Mouse (Mus musculus) lung, postnatal 10 days (tissue): ENCODE results near the gene Slc35c2.
A peak's percentile ranks its signal among the peaks of the same experiment; 100 is the strongest.

Experiments used
- DNase-seq: peaks from one replicate; pipeline ENCODE4 v3.0.0; 2021

The Slc35c2 gene

DNA sequence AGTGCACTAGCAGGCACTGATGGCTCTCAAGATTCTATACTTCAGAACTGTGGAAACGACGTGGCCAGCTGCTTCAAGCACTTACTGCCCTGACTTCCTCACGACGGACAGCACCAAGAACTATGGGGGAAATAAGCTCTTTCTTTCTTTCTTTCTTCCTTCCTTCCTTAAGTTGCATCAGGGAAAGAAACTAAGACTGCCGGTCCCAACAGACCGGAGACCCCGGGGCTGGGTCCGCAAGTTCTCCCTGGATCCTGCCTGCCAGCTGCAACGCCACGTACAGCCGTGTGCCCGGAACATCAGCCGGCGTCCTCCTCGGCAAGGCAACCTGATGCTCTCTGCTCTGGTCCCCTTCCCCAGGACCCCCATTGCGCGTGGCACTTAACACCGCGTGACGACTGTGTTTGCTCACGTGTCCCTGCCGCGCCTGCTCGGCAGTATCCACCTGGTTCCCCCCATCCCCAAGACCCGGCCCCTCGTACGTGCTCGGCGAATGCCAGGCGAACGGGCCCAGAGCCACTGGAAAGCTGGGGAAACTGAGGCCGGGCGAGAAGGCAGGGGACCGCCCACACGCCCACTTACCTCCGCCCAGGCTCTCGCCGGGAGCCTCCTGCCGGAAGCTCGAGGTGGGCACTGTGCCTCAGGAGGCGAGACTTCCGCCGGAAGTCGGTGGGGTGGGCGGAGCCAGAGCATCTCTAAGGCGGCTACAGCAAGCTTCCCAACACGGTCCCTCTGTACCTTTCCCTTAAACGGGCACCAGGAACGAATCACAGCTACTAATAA is at the start of gene Slc35c2:
Gene Slc35c2 (minus strand): TSS at position 668 of the 783 bp plus-strand sequence.
- peak; percentile 94 for DNase-seq

DNA sequence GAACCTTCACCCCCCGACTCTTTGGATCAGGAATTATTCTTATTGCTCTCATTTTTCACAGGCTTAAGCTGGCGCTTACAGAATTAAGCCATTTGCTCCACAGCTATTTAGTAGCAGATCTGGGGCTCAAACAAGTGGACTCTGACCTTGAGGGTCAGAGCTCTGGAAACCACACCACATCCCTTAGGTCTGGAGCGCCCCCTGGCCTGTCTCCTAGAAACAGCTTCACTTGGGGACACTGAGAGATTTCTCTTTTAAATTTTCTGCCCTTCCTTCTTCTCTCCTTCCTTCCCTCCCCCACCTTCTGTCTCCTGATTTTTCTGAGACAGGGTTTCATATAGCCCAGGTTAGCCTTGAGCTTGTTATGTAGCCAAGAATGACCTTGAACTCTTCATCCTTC is 49.5 kb upstream of the Slc35c2 start:
- DNase-seq: peak; percentile 77

DNA sequence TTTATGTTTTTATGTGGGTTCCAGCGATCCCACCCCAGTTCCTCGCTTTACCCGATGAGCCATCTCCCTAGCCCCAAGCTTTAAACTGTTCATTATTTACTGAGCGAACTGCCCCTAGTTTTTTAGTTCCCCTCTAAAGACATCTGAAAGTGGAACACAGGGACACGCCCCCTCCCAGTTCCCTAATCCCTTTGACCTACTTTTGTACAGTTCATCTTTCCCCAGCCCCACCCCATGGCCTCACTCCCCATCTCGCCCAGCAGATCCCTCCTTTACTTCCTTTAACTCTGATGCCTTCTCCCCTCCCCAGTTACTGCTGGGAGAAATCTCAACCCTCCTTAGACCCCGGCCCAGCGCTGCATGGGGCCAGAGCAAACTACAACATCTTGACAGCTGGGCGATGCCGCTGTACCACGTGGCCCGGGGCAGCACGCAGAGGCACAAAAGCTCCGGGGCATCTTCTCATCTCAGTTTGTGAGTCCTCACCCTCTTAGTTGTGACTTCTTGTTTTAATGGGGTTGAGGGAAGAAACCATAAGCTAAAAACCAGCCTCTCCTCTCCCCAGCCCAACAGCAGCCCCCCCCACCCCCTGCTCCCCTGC is 45.0 kb upstream of the Slc35c2 start:
- DNase-seq: peak; percentile 49

DNA sequence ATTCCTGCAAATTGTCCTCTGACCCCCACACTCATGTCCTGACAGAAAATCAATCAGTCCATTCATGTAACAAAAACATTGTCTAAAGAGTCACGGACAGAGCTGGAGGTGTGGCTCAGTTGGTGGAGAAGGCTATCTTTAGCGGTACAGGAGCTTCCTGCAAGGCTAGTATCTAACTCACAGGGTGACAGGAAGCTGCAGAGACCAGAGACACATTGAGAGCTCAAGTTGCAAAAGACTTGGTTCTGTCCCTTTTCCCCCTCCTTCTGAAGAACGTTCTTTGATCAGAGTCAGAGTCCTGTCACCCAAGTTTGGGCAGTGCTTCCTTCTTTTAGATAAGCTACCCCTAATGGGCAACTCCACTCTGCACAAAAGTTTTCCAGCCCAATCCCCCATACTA is 42.0 kb upstream of the Slc35c2 start:
- DNase-seq: no peak

DNA sequence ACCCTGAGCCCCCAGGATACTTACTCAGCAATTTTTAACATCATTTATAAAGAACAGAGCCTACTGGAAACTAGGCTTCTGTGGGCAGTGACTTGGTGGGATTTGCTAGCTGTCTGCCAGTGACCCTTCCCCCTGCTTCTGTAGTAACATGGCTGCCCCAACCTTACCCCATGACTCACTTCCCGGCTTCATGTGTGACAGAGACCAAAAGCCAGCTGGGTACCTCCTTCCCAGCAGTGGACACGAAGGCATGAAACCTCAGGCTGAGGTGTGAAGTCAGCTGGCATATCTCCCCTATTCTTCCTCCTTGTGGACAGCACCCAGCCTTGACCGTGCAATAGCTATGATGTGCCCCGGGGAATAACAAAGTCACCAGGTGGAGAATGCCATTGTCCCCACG is 41.1 kb upstream of the Slc35c2 start:
- no peak for DNase-seq

DNA sequence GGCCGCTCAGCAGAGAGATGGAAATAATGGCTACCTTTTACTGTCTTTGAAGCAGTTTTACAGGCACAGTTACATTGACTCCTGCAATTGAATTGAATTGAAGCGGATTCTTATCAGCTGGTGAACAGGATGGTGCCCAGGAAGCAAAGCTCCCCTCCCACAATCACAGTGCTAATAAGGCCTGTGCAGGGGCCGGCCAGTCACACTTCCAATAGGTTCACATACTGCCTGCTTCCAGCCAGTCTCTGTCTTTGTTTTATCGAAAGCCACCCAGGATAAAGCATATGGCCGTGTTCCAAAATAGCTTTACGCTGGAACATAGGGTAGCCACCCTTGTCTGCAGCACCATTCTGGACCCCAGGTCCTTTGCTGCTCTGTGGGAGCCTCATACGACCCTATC is 39.7 kb upstream of the Slc35c2 start:
- no peak for DNase-seq

DNA sequence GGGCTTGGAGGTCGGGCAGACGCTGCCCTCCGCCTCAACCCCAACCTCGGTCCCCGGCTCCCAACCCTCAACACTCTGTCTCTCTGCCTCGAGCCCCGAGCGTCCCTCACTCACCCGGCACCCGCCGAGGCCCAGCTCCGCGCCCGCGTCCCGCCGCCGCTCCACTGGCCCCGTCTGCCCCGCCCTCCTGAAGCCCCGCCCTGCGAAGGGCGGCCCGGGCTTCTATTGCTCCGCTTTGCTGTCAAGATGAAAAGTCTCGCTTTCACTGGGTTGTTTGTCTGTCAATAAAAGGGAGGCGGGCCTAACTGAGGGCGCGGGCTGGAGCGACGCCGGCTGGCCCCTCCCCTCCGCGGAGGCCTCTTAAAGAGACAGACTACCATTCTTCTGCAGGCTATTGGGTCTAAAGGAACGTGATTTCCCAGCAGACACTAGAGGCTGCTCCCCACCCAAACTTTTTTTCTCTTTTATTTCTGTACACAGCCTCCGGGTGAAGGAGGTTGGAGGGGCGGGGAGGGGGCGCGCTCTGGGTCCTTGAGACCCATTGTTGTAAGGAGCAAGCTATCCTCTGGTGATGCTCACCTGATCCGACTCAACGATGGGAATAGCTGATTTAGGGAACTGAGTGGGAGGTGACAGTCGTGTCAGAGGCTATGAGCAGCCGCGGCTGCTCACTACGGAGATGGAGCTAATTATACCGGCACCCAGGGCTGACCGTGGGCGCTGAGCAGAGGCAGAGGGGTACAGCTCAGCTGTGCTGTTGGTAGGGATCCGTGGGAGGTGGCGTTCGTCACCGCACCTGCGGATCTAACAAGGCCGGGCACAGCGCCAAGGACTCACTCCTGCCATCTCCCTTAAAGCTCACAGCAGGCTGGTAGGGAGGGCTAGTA is 38.9 kb upstream of the Slc35c2 start, which contains the start of gene Elmo2:
Gene Elmo2 (minus strand): TSS at position 176 of the 887 bp plus-strand sequence.
- DNase-seq: peak; percentile 99

DNA sequence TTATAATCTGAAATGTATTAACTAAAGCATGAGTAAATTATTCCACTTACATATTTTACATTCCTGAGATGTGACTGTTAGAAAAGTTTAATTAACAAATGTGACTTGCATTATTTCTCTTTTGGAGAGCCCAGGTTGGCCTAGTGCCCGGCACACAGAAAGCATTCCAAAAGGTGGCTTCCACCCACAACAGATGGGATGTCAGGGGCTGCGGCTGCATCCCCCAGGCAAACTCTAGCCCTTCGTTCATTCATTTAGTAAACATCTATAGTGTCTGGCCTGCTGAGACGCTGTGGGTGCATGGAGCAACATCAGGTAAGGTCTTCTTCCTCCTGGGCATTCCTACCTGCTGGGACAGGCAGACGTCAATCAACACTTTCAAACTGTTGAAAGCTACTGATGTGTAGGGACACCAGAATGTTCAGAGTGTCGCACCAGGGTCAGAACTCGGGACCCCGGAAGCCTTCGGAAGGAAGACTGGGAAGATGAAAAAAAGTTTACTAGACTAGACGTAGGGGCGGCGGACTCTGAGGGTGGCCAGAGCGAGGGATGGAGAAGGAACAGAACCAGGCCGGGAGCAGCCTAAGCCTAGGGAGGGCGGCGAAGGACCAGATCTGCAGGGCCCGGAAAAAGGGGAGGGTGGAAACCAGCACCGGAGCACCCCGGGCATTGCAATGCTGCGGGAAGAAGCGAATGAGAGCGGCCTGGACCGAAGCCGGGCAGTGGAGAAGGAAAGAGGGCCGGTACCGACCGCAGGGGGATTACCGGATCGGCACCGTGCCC is 38.0 kb upstream of the Slc35c2 start:
- DNase-seq: peak; percentile 51

DNA sequence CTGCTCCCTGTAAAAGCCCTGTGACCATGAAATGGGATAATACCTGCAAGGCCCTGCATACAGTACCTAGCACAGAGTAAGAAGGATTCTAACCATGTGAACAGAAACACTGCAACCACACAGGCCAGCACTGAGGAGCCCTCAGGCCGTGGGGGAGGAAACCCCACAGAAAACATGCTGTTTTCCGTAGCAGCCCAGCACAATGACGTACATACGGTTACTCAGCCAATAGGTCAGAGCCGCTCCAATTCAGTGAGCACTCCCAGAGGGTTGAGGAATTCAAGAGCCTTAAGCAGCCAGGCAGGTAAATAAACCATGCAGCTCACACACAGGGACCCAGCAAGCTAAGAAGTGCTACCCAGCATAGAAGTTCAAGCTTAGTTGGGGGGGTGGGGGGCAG is 36.3 kb upstream of the Slc35c2 start:
- peak; percentile 68 for DNase-seq

DNA sequence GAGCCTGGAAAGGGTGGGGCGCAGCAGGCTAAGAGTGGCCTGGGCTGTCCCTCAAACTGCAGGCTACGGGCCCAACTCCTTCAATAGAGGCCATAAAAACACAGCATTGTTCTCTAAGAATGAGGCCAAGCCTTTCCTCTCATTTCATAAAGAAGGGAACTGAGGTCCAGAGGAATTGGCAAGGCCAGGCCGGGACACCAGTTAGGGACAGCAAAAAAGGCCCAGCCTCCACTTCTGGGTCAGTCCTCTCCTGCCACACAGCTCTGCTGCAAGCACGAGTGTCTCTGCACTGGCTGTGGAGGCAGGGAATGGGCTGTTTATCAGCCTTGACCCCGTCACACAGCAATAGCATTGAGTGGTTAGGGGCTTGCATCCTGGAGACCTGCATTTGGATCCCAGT is 35.8 kb upstream of the Slc35c2 start:
- peak; percentile 43 for DNase-seq

DNA sequence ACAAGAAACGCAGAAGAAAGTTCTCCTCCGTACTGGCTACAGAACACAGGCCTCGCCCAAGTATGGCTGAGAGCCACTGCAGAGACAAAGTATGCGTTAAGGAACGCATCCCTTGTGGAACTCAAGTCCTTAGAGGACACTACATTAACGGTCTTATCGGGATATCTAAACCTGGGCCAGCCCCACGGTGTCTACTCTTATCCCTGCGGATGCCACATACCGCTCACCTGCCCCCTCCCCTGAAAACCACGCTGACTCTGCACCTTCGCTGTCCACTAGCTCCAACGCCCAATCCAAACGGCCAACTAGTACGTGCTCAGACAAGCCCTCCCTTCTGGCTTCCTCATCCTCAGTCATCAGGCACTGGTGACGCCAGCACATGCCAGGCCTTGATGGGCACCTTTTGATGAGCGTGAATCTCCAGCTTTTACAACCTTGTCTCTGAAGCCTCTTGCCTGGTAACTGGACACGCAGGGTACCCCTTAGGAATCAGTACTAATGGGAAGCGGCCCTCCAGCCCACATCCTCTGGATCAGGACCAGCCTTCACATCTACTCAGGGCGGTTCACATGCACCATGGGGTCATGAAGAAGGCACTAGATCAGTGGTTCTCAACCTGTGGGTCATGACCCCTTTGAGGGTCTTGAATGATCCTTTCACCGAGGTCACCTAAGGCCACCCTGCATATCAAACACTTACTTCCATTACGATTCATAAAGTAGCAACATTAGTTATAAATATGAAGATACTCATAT is 34.5 kb upstream of the Slc35c2 start:
- DNase-seq: no peak

DNA sequence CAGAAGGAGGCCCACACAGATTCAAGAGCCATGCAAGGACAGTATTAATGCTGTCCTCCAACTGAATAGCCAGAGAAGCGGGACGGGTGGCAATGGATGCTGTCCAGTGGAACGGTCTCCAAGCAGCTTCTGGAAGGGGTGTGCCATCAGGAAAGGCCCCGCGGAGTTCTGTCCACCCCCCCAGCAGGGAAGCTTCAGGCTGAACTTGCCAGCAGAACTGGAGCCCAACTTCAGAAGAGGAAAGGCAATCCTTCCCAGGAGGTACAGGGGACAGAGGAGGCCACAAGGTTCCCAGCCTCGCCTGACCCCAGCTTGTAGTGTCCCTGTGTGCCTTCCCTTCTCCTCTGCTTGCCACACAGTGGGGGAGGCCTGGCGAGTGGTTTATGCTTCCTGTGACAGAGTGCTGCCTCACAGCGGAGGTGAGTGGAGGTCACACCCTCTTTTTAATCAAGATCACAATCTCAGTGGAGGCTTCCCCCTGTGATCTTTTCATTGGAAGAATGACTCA is 33.8 kb upstream of the Slc35c2 start:
- DNase-seq: peak; percentile 64

DNA sequence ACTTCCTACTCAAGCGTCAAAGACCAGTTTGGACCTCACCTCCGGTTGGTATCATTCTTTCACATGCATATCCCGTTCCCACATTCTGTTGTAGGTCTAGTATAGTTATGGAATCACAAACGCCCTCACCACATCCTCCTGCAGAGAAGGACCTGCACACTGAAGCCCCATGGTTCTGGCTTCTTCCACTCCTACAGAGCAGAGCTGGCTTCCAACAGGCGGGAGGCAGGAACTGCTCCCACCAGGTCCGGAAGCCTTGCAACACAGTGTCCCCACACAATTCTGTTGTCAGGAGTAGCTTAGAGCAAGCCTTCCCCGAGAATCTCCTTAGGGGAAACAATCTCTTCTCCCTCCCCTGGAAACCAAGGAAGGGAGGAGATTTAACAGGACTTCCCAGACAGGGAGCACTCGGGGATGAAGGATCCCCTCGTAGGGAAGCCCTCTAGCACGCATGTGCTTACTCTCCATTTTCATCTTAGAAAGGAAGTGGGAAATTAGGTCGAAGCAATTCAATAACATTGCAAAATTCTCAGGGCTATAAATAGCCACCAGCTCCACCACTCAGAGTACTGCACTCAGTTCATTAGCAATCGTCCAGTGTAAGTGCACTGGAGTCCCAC is 33.0 kb upstream of the Slc35c2 start:
- peak; percentile 72 for DNase-seq

DNA sequence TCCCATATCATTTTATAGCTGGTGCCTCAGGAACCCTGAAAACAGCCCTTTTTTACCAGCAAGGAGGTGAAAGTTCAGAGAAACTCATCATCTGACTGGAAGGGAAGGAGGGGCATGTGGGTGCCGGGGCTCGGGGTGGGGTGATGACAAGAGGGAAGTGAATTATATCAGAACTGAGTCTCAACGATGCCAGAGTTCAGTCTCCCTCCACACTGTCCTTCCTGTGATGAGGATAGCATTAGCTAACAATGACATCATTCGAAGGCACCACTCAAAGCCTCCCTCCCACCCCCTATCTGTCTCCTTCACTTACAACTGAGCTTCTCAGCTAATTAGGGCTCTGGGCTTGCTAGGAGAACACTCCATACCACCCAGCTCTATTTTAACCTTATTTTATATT is 31.8 kb upstream of the Slc35c2 start:
- DNase-seq: peak; percentile 51

DNA sequence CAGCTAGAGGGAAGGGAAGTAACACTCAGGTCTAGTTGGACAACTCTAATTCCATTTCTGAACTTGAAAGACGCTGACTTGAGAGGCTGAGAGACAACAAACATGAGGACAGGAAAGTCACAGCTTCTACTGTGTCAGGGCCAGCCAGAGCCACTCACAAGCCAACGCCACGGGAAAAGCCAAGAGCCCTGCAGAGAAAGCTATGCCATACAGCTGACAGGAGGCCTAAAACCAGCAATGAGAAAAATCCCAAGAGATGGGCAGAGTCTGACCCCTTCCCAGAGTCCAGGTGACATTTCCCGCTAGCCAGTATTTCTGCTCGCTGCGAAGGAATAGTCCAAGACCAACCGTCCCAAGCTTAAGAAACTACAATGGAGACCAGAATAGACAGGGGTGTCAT is 31.3 kb upstream of the Slc35c2 start:
- DNase-seq: peak; percentile 48

DNA sequence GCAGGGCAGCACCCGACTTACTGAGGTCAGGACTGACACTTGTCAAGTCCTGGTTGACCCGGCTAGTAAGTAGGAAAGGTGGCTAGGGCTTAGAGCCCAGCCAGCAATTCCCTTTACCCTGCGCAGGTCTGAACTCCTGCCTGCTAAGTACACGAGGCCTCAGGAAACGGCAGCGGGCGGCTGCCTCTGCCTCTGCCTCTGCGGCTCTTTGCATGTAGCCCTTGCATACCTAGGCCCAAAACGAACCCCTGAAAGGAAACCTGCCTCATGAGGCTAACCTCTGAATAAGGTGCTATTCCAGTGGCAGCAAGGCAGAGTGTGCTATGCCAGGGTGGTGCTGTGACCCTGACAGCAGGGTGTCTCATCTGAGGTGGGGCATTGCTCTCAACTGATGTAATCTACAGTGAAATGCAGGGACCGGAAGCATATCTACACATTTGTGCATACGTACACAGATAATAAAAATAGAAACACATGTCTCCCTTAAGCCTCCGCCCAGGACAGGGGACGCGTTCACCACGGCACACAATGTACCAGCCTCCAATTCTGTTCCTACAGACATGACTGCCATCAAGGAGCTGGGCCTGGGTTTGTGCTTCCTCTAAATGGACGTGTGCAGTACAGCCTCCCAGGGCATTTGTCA is 30.1 kb upstream of the Slc35c2 start:
- DNase-seq: no peak

DNA sequence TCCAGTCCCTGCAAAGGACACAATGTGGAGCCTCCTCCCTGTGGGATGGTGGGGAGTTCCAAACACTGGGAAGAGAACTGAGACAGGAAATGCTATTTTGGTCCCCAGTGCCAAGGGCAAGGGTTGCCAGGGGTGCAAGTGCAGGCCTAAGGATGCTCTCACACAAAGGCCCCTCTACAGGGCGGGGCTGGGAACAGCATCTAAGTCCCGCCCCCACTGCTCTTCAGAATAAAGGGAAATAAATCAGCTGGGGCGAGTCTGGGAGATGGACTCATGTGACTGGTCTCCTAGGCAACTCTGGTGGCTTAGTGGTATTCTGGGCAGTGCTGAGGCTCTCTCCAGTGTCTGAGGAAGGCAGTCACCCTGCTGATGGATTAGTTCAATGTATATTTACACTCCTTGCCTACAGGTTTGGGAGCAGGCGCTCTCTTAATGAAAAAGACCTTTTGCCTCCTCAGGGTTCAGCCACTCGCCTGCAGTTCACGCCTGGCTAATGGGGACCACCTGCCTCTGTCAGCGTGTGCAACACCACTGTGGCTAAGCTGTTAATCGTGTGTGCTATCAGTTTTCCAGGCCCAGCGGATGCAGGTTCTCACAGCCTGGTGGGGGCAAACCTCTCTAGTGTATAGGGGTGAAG is 29.3 kb upstream of the Slc35c2 start:
- peak; percentile 87 for DNase-seq

DNA sequence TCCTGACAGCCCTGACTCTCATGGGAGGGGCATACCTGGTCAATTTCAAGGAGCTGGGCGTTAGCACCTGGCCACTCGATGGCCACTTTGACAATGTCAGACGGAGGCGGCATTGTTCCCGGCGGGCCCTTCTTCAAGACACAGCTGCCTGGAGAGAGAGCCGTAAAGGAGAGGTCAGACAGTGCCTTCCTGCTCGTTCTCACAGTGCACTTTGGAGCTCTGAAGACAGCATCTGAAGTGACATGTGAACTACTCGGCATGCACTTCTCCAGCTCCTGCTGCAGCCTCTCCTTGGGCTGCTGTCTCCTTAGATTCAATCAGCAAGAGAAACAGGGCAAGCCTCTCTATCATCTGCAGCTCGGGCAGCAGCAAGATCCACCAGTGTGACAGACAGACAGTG is 28.5 kb upstream of the Slc35c2 start:
- no peak for DNase-seq

DNA sequence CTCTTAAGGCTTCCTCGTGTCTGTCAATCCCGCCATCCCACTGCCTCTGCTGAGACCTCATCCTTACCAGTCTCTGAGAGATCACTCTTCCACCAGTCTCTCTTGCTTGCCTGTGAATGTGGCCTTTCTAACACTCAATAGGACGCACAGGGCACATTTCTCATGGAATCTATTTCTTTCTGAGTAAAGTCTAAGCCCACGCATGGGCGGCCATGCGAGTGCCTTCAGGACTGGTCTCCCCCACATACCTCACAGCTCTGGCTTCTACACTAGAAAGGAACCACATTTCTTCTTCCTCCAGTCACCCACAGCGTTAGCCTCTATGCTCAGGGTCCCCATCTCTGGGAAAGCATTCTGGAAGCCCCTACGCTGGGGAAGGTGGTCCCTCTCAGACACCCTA is 26.5 kb upstream of the Slc35c2 start:
- no peak for DNase-seq

DNA sequence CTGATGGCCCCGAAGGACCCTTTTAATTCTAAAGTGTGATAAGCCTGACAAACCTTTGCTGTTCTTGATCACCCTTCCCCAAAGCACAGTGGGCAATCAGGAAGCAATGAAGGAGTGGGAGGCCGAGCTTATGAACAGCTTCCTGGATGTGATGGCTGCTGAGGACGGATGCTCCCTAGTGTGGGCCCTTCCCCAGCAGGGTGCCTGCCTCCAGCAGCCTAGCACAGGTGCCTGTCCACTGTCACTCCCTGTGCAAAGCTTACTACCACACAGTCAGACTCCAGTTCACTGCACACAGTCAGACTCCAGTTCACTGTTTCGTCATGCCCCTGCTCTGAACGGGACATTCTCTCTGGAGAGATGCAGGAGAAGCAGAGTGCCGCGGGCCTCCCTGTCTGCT is 24.7 kb upstream of the Slc35c2 start:
- DNase-seq: no peak
